Mouse (Mus musculus) mesoderm, embryonic 11.5 days (tissue): Measurements from ENCODE around the gene Tsks.

Experiments
- DNase-seq: peaks from one replicate; pipeline ENCODE4 v3.0.0-alpha.2; 2012; ENCODE audit warnings: low read depth, low spot score

Gene Tsks

DNA sequence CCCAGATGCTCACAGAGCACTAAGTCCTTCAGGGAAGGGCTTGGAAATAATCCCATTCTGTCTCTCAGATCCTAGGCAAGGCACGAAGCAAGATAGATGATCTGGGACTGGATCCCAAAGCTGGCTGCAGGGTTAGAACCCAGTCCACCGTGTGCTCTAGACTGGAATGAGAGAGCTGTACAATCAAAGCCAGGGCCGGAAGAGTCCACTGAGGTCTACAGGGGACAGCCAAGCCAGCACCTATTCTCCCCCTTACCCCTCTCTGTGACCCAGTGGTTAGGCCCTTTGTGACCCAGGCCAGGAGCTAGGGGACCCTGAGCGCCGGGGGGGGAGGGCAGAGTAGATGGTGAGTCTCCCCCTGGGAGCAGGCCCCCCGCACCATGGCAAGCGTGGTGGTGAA, at the start of gene Tsks:
Gene Tsks, plus strand, starts transcription at position 301 of the 400 bp plus-strand sequence.
- no peak for DNase-seq

DNA sequence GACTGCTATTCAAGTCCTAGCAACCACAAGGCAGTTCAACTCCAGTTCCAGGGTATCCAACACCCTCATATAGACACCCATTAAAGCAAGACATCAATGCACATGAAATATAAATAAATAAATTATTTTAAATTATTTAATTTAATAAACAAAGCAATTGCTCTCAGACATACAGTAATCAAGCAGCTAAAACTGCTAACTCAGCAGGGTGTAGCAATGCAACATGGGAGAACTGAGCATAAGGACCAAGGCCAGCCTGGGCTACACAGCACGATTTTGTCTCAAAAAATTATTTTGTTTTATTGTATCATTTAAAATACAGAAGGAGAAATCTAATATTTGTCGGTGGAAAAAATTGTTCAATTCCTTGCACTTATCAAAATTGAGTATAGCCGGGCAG, 48.8 kb upstream of the Tsks start:
- no peak for DNase-seq

DNA sequence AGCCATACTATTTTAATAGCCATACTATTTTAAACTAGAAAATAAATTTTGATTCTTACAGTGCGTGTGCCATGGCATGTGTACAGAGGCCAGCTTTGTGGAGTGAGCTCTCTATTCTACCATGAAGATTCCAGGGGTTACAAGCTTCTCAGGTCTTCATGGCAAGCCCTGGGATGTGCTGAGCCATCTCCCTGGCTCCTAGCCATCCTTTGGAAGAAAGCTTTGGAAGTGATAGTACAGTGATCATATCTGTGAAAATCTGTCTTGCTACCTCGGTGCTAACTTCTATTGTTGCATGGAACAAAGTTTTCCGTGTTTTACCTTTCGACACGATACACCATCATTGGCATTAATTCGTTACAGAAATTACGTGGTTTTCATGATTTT, 47.8 kb upstream of the Tsks start:
- DNase-seq: no peak

DNA sequence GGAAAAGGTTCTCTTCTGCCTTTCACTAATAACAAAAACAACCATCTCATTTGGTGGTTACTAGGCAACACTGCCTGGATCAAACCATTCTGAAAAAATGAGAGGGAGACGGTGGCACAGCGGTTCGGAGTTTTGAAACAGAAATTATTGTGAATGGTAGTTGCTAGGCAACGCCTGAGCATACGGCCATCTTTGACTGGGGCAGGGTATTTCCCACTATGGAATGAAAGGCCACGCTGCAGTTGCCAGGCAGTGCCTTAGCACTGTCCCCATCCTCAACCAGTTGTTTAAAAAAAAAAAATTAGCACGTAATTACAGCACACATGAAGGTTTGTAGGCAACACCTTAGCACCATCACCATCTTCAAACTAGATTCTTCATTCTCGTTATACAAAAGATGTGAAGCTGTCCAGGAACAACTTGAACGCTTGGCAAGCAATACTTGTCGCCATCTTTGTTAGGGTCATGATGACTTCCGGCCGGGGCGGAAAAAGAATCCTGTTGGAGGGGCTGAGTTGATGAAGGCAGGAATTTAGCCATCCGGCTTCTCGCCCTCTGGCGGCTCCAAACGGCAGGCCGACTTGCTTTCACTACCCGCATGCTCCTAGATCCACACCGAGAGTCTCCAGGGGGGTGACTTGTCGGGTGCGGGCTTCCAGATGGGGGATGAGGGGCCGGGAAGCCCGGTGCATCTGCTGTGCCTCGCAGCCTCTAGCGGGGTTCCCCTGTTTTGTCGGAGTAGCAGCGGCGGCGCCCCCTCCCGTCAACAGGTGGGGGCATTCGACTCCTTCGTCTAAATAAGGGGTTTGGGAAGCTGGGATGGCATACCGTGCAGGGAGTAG, 47.2 kb upstream of the Tsks start, which contains the start of gene Fuz:
Gene Fuz, plus strand, starts transcription at position 487 of the 842 bp plus-strand sequence.
- DNase-seq: peak; percentile 95

DNA sequence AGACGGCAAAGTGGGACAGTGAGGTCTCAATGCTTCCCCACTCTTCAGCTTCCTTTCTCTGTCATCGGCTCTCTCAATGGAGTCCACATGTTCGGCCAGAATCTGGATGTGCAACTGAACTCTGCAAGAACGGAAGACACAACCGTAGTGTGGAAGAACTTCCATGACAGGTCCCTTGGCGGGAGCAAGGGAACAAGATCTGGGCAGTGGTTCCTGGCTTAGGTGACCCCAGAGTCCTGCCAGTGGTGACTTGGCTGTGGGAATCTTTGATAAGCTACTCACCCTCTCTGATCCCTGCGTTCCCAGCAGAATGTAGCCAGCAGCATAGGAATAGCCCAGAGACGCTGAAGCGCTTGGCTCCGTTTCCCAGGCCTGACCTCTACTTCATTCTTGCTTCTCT, 46.5 kb upstream of the Tsks start:
- no peak for DNase-seq

DNA sequence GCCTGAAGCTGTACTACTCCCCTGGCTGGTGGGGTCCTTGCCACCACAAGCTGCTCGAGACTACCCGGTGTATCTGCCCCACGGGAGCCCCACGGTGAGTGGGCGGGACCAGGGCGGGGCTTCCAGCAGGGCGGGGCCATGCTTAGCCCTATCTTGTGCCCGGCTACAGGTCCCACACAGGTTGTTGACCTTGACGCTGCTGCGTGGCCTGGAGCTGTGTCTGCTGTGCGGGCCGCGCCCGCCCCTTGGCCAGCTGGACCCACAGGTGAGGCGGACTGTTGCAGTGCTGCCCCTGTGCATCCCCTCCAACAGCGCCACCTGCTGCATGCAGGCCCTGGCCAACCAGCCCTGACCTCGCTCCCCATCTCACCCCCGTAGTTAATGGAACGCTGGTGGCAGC, 44.4 kb upstream of the Tsks start:
- DNase-seq: no peak

DNA sequence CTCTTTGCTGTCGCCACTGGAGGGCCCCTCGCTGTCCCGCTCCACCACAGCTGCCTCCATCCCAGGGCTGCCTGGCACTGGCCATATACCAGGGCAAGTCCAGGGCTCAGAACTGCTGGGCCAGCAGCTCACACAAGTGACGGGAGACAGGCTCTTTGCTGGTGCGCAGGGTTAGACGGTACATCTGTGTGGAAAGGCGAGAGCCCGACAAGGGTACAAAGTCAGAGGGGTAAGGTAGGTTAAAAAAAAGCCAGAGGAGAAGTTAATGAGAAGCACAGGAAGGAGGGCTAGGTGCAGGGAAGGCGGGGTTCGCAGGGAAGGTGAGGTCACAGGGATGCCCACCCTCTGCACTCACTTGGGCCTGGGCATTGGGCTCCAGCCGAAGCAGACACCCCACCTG, 42.4 kb upstream of the Tsks start:
- no peak for DNase-seq

DNA sequence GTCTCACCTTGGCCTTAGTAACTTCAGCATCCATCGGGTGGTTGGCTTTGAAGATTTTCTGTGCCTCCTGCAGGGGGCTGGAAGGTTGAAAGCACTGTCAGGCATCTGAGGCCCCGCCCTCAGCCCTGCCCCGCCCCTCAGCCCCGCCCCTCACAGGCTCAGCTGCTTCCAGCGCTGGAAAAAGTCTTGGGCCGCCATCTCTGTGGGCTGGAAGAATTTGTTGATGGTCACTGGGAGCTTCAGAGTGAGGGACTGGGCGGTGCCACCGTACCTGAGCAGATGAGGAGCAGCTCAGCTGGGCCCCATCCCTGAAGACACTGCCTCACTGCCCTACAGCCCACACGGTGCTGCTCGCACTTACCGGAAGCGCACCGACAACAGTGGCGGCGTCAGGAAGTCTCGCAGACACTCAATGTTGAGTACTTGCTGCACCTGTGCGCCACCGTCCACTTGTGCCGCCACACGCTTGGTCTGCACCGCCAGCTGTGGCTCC, 41.7 kb upstream of the Tsks start:
- DNase-seq: peak; percentile 68

DNA sequence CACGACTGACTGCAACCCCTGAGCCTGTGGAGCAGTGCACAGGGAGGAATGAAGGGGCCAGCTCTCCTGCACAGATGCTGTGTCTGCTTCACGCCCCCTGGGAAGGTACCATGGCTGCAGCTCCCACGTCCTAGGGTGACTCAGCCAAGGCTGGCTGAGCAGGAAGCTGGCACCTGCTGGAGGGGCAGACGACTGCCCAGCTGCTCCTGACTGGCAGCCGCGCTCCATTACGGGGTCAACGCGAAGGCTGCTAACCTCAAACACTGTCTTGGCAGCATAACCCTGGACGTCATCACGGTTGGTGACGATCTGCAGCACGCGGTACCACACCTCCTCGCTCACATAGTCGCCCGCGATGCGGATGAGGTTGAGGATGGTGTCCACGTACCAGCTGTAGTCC, 37.6 kb upstream of the Tsks start:
- no peak for DNase-seq

DNA sequence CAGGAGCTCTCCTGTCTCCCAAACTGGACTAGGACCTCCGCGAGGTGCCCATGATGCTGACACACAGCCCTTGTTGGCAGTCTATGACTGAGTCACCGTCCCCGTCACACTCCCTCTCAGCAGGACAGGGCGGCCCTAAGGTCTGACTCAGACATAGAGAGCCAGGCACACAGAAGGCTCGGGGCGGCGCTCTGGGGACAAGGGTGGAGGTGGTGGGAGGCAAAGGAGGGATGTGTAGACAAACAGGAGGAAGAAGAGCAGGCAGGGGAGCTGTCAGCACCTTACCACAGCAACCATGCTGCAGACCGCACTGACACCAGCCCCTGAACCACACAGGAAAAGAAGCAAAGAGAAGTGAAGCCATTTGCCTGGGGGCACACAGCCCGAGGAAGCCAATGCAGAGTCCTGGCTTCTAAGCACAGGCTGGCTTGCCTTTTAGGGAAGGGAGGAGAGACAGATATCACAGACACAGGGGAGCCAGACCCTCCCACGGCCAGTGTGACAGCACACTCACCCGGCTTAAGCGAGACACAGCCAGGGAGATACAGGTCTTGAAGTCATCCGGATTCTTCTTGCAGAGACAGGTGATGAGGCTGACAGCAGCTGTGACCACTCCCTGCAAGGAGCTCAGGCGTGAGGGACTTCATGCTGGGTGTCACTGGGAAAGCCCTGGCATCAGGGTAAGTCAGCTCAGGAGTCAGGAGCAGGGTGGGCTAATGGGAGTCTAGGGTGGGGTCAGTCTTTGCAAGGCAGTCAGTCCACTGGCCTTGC, 34.1 kb upstream of the Tsks start:
- DNase-seq: no peak

DNA sequence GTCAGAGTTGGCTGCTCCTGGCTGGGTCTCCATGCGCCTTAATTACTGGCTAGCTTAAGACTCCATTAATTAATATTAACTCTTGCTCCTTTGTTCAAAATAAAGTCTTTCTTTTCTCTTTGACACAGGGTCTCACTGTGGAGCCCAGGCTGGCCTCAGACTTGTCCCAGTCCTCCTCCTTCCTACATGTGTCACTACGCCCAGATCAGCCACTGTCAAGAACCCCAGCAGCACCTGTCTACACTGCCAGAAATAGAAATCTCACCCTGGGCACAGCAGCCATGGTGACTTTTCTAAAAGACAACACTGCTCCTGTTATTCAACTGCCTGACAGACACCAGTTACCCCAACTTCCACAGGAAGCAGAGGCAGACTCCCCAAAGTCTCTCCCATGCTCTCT, 28.6 kb upstream of the Tsks start:
- DNase-seq: no peak

DNA sequence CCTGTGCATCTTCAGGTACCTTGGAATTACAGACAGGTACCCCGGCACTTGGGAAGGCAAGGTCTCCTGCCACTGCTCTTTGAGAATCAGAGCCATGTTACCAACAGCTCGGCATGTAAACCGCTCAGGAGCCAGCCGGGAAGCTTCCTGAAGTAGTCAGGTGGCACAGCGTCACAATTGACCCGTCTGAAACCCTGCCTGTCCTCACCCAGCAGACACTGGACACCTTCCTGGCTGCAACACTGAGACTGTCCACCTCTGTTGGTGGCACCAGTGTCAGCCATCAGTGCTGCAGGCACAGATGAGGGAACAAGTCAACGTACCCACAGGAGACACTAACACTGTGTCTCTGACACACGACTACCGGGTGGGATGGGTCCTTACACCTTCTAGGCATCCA, 27.7 kb upstream of the Tsks start:
- no peak for DNase-seq

DNA sequence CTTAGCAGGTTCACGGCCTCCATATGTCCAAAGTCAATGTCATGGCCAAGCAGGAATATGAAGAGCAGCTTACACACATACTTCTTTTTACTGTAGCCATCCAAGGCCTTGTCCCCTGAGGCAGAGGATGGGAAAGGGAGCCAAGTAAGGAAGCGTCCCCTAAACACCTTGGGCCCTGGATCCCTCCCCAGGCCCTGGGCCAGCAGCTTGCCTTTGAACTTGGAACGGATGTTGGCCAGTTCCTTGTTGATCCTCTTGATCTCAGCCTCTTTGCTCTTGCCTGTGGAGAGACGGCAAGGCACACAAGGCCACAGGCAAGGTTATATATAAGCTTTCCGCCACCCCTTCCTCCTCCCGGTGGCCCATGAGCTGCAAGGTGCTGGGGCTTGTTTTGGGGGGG, 26.8 kb upstream of the Tsks start:
- DNase-seq: no peak

DNA sequence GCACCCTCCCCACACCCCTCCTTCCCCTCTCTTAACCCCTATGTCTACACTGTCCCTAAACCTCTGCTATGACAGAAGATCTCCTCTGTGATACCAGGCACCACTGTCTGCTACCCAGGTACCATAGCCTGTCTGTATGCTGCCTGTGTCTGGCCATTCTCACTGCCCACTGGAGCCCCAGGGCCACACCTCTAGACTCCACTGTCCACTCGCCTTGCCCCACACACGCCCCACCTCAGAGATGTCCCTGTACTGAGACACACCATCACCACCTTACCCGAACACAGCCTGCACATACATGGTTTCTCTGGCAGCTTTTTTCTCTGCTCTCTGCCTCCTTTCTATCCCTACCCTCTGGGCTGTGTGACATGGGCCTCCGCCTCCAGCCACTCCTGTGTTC, 26.1 kb upstream of the Tsks start:
- no peak for DNase-seq

DNA sequence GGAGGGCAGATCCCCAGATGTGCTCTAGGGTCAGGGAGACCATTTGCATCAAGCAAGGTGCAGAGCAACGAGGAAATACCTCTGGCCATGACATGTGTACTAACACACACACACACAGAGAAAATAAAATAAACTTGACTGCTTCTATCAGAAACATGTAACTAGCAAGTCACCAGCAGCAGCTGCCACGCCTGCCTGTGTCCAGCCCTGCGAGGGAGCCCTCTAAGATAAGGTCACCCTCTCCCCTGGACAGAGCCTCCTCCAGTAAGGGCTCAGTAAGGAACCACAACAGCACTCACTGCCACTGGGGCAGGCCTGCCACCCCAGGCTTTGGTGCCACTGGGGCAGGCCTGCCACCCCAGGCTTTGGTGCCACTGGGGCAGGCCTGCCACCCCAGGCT, 24.8 kb upstream of the Tsks start:
- no peak for DNase-seq

DNA sequence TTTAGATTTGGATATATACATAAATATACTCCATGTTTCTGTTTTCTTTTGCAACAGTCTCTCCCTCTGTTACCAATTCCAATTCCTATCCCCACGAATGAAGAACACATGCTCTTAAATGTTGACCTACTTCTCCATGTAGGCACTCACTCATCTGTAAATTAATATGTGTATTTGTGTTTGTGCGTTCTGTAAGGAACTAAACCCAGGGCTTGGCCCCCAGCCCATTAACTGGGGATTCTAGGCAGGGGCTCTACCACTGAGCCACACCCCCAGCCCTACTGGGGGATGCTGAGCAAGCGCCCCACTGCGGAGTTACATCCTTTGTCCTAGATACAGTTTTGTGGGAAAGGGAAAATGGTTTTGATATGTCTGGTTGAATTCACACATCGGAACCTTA, 23.9 kb upstream of the Tsks start:
- no peak for DNase-seq

DNA sequence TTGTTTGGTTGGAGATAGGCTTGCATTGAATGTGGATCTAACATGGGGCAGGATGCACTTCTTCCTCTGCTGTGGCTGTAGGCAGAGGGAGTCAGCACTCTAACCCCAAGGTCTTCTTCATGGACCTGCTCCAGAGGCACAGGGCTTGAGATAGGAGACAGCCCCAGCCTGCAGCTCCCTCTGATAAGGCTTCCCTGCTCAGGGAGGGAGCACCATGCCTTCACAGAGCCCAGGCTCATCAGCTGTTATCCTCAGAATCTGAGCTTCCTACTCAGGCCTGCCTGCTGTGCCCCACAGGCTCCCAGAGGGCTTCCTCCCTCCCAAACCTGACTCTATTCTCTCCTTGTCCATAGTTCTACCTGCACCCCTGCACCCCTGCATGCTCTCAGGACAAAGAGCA, 20.5 kb upstream of the Tsks start:
- DNase-seq: no peak

DNA sequence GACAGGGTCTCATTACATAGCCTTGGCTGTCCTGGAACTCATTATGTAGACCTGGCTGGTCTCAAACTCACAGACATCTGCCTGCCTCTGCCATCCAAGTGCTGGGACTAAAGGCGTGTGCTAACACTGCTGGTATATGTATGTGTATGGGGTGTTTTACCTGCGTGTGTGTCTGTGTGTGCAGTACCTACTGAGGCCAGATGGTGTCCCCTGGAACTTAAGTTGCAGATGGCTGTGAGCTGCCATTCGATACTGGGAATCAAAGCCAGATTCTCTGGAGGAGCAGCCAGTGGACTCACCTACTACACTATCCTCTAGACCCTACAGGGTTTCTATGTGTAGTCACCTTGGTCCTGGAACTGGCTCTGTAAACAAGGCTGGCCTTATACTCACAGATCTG, 17.5 kb upstream of the Tsks start:
- DNase-seq: peak; percentile 41

DNA sequence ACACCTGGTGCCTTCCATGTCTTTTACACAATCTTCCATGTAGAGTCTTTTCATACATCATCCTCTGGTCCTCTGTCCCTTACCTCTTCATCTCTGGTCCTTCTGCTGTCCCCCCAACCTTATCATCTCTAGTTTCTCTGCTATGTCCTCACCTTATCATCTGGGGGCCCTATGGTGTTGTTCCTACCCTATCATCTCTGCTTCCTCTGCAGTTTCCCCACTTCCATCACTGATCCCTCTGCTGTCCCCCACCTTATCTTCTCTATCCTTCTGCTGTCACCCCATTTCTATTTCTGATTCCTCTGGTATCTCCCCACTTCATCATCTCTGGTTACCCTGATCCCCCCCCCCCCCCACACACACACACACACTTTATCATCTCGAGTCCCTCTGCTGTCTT, 14.4 kb upstream of the Tsks start:
- DNase-seq: no peak

DNA sequence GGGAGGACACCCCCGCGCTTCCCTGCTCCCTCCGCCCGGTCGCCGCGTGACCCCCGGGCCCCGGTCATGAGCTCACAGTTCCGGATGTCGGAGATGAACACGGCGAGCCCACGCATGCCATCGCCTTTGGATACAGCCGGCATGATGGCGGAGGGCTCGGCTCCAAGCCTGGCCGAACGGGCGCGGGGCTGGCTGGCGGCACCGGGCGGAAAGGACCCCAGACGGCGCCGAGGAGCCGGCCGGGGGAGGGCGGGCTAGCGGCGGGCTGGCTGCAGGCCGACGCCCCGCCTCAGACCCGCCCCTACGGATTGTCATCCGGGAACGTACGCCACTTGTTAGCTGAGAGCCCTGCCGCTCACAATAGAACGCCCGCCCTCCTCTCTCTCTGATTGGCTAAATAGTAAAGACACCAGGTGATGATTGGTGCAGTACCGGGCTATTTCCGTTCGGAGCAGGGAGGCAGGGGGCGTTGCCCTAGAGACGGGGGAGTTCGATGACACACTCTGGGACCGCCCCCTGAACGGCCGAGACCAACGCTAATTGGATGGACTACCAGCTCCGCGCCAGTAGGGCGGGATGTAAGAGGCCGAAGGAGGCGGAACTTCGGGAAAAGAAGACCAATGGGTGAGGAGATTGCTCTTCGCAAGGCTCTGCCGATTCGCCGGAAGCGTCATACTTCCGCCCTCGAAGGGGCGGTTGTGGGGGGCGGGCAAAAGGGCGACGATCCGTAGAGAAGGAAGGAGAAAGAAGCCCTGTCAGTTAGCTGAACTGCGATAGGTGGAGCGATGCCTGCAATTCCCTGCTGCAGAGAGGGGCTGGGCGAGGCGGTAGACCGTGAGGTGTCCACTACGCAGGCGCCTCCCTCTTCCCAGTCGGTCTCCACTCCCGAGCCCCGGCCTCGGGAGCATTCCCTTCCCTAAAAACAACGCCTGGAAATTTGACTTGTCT, 13.5 kb upstream of the Tsks start, which contains the start of gene Ap2a1:
Gene Ap2a1, minus strand, starts transcription at position 293 of the 948 bp plus-strand sequence.
- DNase-seq: peak; percentile 100

DNA sequence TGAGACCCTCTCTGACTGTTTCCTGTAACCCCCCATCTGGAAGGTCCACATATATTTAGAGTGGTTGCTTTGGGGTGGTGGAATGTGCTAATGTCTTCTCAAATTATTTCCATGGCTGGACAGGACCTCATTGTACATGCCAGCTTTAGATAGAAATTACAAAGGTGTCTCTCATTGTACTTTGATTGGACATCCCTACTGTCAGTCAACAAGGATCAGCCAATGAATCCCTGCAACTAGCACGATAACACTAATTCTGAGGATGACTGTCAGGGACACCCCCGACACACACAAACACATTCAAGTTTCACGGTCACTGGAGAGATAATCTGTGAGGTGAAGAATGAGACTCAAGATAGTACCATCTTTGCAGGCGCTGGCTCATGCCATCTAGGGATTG, 4.3 kb upstream of the Tsks start:
- DNase-seq: no peak

DNA sequence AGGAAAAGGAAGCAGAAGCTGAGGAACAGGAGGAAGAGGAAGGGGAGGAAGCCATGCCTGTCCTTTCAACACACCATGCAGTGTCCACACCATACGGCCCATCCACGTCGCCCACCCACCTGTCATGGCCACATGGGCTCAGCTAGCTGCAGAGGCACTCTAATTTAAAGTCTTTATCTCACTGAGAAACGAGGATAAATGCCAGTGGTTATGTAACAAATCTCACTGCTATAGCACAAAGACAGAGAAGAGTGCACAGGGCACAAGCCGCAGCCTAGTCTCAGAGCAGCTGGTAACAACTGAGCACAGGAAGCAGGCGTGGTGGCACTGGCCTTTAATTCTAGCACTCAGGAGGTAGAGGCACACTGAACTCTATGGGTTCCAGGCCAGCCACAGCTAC, 6.9 kb downstream of the Tsks start:
- no peak for DNase-seq
